Mouse (Mus musculus): Measurements from ENCODE around the gene Rnps1.

- TF ChIP-seq CTCF (IDR thresholded peaks at IDR 0.05; ENCODE audit: borderline replicate concordance, insufficient read depth, low read depth, low read length) (no peak), POLR2A (IDR thresholded peaks at IDR 0.05; ENCODE audit: borderline replicate concordance, insufficient read depth, low read length) (no peak)
Observed at GRCm38 (mm10) chr17:24393527-24393926, 20.8 kb upstream of the Rnps1 start.
